ENCODE assay signal across 14 mouse cellular contexts in genomic region chr3:75498961-75499960, GRCm38 (mm10). TPM values are rescaled to one million over a fixed set of nuclear protein-coding genes. Genes with fewer than 3 reads are reported as not detected.
DNase-seq lines count a peak whose midpoint lies in the region; ATAC-seq and TF ChIP-seq lines count a peak whose summit lies in the region.
"Had no signal": no experiment of that assay in that cellular context is flagged by ENCODE, and none has a peak within 500 bp of the region (broad histone marks: within the 10 kb centered on the region; RNA-seq: fewer than 3 reads in every experiment).

No protein-coding gene starts in this region.

- no peaks in the 10 kb centered on the region for H3K36me3 ChIP-seq in heart, postnatal 0 days (replicated peaks; ENCODE audit: control insufficient read depth, insufficient read depth, low read length)
- no peaks in the 10 kb centered on the region for H3K36me3 ChIP-seq in forebrain, embryonic 10.5 days (replicated peaks)

- no peaks in the 10 kb centered on the region for H3K9me3 ChIP-seq in heart, postnatal 0 days (replicated peaks; ENCODE audit: control insufficient read depth, low read length)
- no peaks in the 10 kb centered on the region for H3K9me3 ChIP-seq in forebrain, embryonic 10.5 days
- H3K9me3 ChIP-seq: forebrain, embryonic 13.5 days had no signal

- H3K27ac ChIP-seq in heart, postnatal 0 days (ENCODE audit: low read depth): no peak overlapping the region
- H3K27ac ChIP-seq in forebrain, embryonic 10.5 days: no peak overlapping the region
- H3K27ac ChIP-seq: forebrain, embryonic 13.5 days; hindbrain, embryonic 14.5 days had no signal

- no peak for DNase-seq in heart, postnatal 0 days (ENCODE audit: low spot score)
- DNase-seq in heart, postnatal 25 days (ENCODE audit: low spot score): no peak
- DNase-seq in 3T3-L1 (ENCODE audit: low read depth, low spot score): peak; percentile 85
- peak; percentile 76 for DNase-seq in Patski (ENCODE audit: low read depth, low spot score)
- no peak for DNase-seq in right cerebral cortex, postnatal 25 days
- DNase-seq in forebrain, embryonic 10.5 days (ENCODE audit: extremely low spot score, low spot score): no peak
- DNase-seq in testis, postnatal 14 days (ENCODE audit: low spot score): no peak
- DNase-seq: adrenal gland, postnatal 36 days; cerebellum, postnatal 25 days; kidney, postnatal 14 days; lung, embryonic 14.5 days had no signal

- POLR2A ChIA-PET in Patski (lab: Charles Lee): interaction anchor here (0.6 to 1.0 kb wide), 3 partner anchors 11 to 37 kb away, joined by 3 to 5 read pairs (median 3); no protein-coding TSS in a partner anchor

- no peak overlapping the region for H3K4me2 ChIP-seq in heart, postnatal 0 days (ENCODE audit: low read depth, low read length)
- H3K4me2 ChIP-seq: forebrain, embryonic 13.5 days; hindbrain, embryonic 14.5 days; lung, embryonic 14.5 days had no signal

- H3K4me1 ChIP-seq in heart, postnatal 0 days (ENCODE audit: control insufficient read depth, insufficient read depth): no peaks in the 10 kb centered on the region
- H3K4me1 ChIP-seq in forebrain, embryonic 10.5 days: no peaks in the 10 kb centered on the region
- H3K4me1 ChIP-seq: forebrain, embryonic 13.5 days had no signal

- WGBS in heart, postnatal 0 days: 76% methylated on average over 7 of the region's 7 CpGs
- 87% methylated on average over 7 of the region's 7 CpGs for WGBS in forebrain, embryonic 10.5 days

- no peak overlapping the region for H3K4me3 ChIP-seq in heart, postnatal 0 days (ENCODE audit: low read depth, low read length)
- H3K4me3 ChIP-seq in forebrain, embryonic 10.5 days: no peak overlapping the region
- H3K4me3 ChIP-seq: forebrain, embryonic 13.5 days had no signal

- no peak for ATAC-seq in heart, postnatal 0 days (ENCODE audit: insufficient read depth, low read depth)
- ATAC-seq in Patski: peak; percentile 94
- peak; percentile 93 for ATAC-seq in monocyte, adult 5-6 weeks (replicated peaks; ENCODE audit: insufficient number of reproducible peaks, low FRiP score, low TSS enrichment, poor library complexity, severe bottlenecking)
- ATAC-seq: forebrain, embryonic 13.5 days had no signal

- no peak for TF ChIP-seq EP300 in heart, postnatal 0 days (IDR thresholded peaks at IDR 0.05; ENCODE audit: low read depth)

- in situ Hi-C loops in Patski (cut with MboI; ENCODE audit: low pct_unique_long_range_greater_than_20kb): no loop called here

- peak; percentile 21 for TF ChIP-seq CTCF in heart, postnatal 0 days (IDR thresholded peaks at IDR 0.05; ENCODE audit: low read depth)
- TF ChIP-seq CTCF in Patski (IDR thresholded peaks at IDR 0.05): no peak

- intact Hi-C loops in heart, postnatal 25 days (cut with DNase I): no loop called here

- CTCF ChIA-PET in Patski (lab: Charles Lee): interaction anchor here (0.9 to 2.5 kb wide), 3 partner anchors 9 to 13 kb away, joined by 3 to 6 read pairs (median 5); no protein-coding TSS in a partner anchor

- H3K27me3 ChIP-seq in heart, postnatal 0 days (ENCODE audit: control insufficient read depth, insufficient read depth, low read length): no peaks in the 10 kb centered on the region
- no peaks in the 10 kb centered on the region for H3K27me3 ChIP-seq in Patski
- no peaks in the 10 kb centered on the region for H3K27me3 ChIP-seq in forebrain, embryonic 10.5 days (ENCODE audit: poor library complexity, severe bottlenecking)
- H3K27me3 ChIP-seq: forebrain, embryonic 13.5 days had no signal

- no peak overlapping the region for H3K9ac ChIP-seq in heart, postnatal 0 days (replicated peaks; ENCODE audit: low read depth, low read length)
- H3K9ac ChIP-seq: forebrain, embryonic 13.5 days; hindbrain, embryonic 14.5 days; lung, embryonic 14.5 days had no signal

RNA-seq across cellular contexts. Expression of gene Wdr49, which starts 17.3 kb away (rescaled TPM):
- not detected in 2 replicates for total RNA-seq in heart, postnatal 0 days (2014; rRNA removed; ENCODE audit: low replicate concordance)
- polyA plus RNA-seq in heart, postnatal 0 days (2015; fragmentation: Nextera tagmentation; extraction: Ambion mirVana): not detected in 2 replicates
- total RNA-seq in heart, postnatal 25 days (2021): not detected
- not detected for polyA plus RNA-seq in Patski (2021)
- total RNA-seq in monocyte, adult 5-6 weeks (2017): 3.6 to 3.9 TPM in 2 of 3 replicates, not detected in the other
- polyA plus RNA-seq in forebrain, embryonic 10.5 days (2016; fragmentation: Nextera tagmentation; extraction: Ambion mirVana): not detected in 2 replicates
- total RNA-seq: adrenal gland, postnatal 36 days had no signal
- polyA plus RNA-seq: forebrain, embryonic 13.5 days; lung, embryonic 14.5 days had no signal

RNA-seq across cellular contexts. Expression of gene Pdcd10, which starts 57.4 kb away (rescaled TPM):
- total RNA-seq in heart, postnatal 0 days (2014; rRNA removed; ENCODE audit: low replicate concordance): 42.1 and 46.1 TPM in 2 replicates
- 51.3 and 54.2 TPM in 2 replicates for polyA plus RNA-seq in heart, postnatal 0 days (2015; fragmentation: Nextera tagmentation; extraction: Ambion mirVana)
- total RNA-seq in heart, postnatal 25 days (2021): 10 to 100 TPM; 23.5 to 24.8 TPM
- 149 TPM for polyA plus RNA-seq in Patski (2021)
- 253 to 300 TPM (median 254 TPM) in 3 replicates for total RNA-seq in monocyte, adult 5-6 weeks (2017)
- polyA plus RNA-seq in forebrain, embryonic 10.5 days (2016; fragmentation: Nextera tagmentation; extraction: Ambion mirVana): 80.6 and 88.1 TPM in 2 replicates

RNA-seq across cellular contexts. Expression of gene Serpini1, which starts 58.1 kb away (rescaled TPM):
- total RNA-seq in heart, postnatal 0 days (2014; rRNA removed; ENCODE audit: low replicate concordance): 1.8 and 7.5 TPM in 2 replicates
- 3.7 and 3.8 TPM in 2 replicates for polyA plus RNA-seq in heart, postnatal 0 days (2015; fragmentation: Nextera tagmentation; extraction: Ambion mirVana)
- total RNA-seq in heart, postnatal 25 days (2021): 1 to 10 TPM; 3.2 to 4.7 TPM
- polyA plus RNA-seq in Patski (2021): 4.4 TPM
- 2.4 to 5.8 TPM (median 5.3 TPM) in 3 replicates for total RNA-seq in monocyte, adult 5-6 weeks (2017)
- polyA plus RNA-seq in forebrain, embryonic 10.5 days (2016; fragmentation: Nextera tagmentation; extraction: Ambion mirVana): 5.6 and 6.1 TPM in 2 replicates

Comparison
In these comparisons a context has a peak if more than half of its experiments do, and no peak if none do; other contexts are left out.
1. DNase-seq: peak in 3T3-L1 (single experiment) and Patski (single experiment); none in heart, postnatal 0 days (single experiment), heart, postnatal 25 days (single experiment), right cerebral cortex, postnatal 25 days (single experiment), forebrain, embryonic 10.5 days (single experiment) and testis, postnatal 14 days (single experiment).